Mouse (Mus musculus) liver, adult 2 months (tissue): ENCODE data around the gene Nfyc. TPM values are rescaled to one million over a fixed set of nuclear protein-coding genes. Genes with fewer than 3 reads are reported as not detected.

Experiments used
- DNase-seq: peaks from one replicate; pipeline ENCODE4 v3.0.0-alpha.2; 2011; ENCODE audit warnings: low read depth, low spot score; ENCODE audit errors: extremely low read depth
- H3K27ac ChIP-seq: fragments of 200-500 bp; replicated peaks from 2 replicates; pipeline ENCODE4 v1.5.1; 2012; ENCODE audit warnings: low read depth, mild to moderate bottlenecking, control low read depth, inconsistent platforms, low read length; ENCODE audit not compliant: insufficient read depth
- H3K27me3 ChIP-seq: fragments of 200-500 bp; 2 replicates; pipeline ENCODE4 v1.6.1; 2012; ENCODE audit warnings: mild to moderate bottlenecking, moderate library complexity, low read length, inconsistent platforms; ENCODE audit not compliant: control insufficient read depth, insufficient read depth
- H3K36me3 ChIP-seq: fragments of 200-500 bp; 2 replicates; pipeline ENCODE4 v1.6.1; 2012; ENCODE audit warnings: low read length, inconsistent platforms; ENCODE audit not compliant: control insufficient read depth, insufficient read depth
- H3K4me1 ChIP-seq: fragments of 200-500 bp; 2 replicates; pipeline ENCODE4 v1.6.1; 2011; ENCODE audit warnings: low read length; ENCODE audit not compliant: control insufficient read depth, insufficient read depth
- H3K4me3 ChIP-seq: fragments of 200-500 bp; 2 replicates; pipeline ENCODE4 v1.5.1; 2011; ENCODE audit warnings: low read depth, mild to moderate bottlenecking, control low read depth, low read length, moderate library complexity; ENCODE audit not compliant: insufficient read depth
- H3K79me2 ChIP-seq: fragments of 200-500 bp; 2 replicates; pipeline ENCODE4 v1.6.1; 2012; ENCODE audit warnings: inconsistent platforms, mild to moderate bottlenecking, low read length, moderate library complexity; ENCODE audit not compliant: control insufficient read depth, insufficient read depth
- H3K9ac ChIP-seq: fragments of 200-500 bp; 2 replicates; pipeline ENCODE4 v1.6.1; 2012; ENCODE audit warnings: low read depth, mild to moderate bottlenecking, control low read depth, inconsistent platforms, low read length
- CTCF ChIP-seq: fragments of 200-500 bp; IDR thresholded peaks from 2 replicates; pipeline ENCODE4 v1.5.1; 2011; ENCODE audit warnings: low read depth, low read length, control low read depth
- POLR2A ChIP-seq: fragments of 200-500 bp; IDR thresholded peaks from 2 replicates; pipeline ENCODE4 v1.6.1; 2011; ENCODE audit warnings: low read length, control low read depth; ENCODE audit not compliant: insufficient read depth; ENCODE audit errors: extremely low read depth
- WGBS: fragments of 180-500 bp; shearing (Covaris S2); methylation state at CpG from one replicate; pipeline ENCODE4 v1.1.7; 2018; 5-methylcytosine and 5-hydroxymethylcytosine counted together
- polyA plus RNA-seq: library from polyadenylated mRNA; depleted of rRNA; stranded (reverse); fragments of >200 nt; gene quantifications from 2 replicates; pipeline ENCODE4 v1.2.3, GENCODE M21; 2012
- total RNA-seq: library from RNA; depleted of rRNA; stranded (reverse); fragments of >200 nt; gene quantifications from 2 replicates; pipeline ENCODE4 v1.2.3, GENCODE M21; 2014

Gene Nfyc
- total and polyA plus RNA-seq, 2 experiments: 21.5 to 73.6 TPM

GRCm38 (mm10) chr4:120841342-120841741 lies 10.0 kb upstream of the Nfyc start:
- TF ChIP-seq POLR2A: no peak
- TF ChIP-seq CTCF: no peak
- H3K4me3 ChIP-seq: no peak overlapping the region
- H3K79me2 ChIP-seq: no peaks in the 10 kb centered on the region
- DNase-seq: no peak
- H3K9ac ChIP-seq: no peak overlapping the region
- H3K4me1 ChIP-seq: no peaks in the 10 kb centered on the region
- H3K27me3 ChIP-seq: no peaks in the 10 kb centered on the region
- no peak overlapping the region for H3K27ac ChIP-seq
- WGBS: 91% methylated on average over 3 of the region's 3 CpGs
- H3K36me3 ChIP-seq: no peaks in the 10 kb centered on the region

GRCm38 (mm10) chr4:120830767-120831166 lies 605 bp downstream of the Nfyc start:
- Histone ChIP-seq H3K4me3 (no peak overlapping the region), H3K9ac (no peak overlapping the region), H3K79me2 (no peaks in the 10 kb centered on the region), H3K4me1 (no peaks in the 10 kb centered on the region), H3K27ac (no peak overlapping the region), H3K27me3 (no peaks in the 10 kb centered on the region), H3K36me3 (no peaks in the 10 kb centered on the region)
- 80% methylated on average over 5 of the region's 5 CpGs for WGBS
- no peak for TF ChIP-seq POLR2A
- no peak for TF ChIP-seq CTCF
- DNase-seq: no peak

- no peak overlapping the region for H3K4me3 ChIP-seq
- H3K9ac ChIP-seq: no peak overlapping the region
- 93% methylated on average over 6 of the region's 6 CpGs for WGBS
- DNase-seq: no peak
- no peak overlapping the region; the same call in 1 of the 2 replicates for H3K27ac ChIP-seq
- H3K79me2 ChIP-seq: peaks cover 17% of the 10 kb centered on the region; the same call in 1 of the 2 replicates
- H3K27me3 ChIP-seq: no peaks in the 10 kb centered on the region
- no peaks in the 10 kb centered on the region for H3K36me3 ChIP-seq
- no peak for TF ChIP-seq CTCF
- no peak for TF ChIP-seq POLR2A
- H3K4me1 ChIP-seq: peaks cover 12% of the 10 kb centered on the region
Observed at GRCm38 (mm10) chr4:120826418-120826817, 5.0 kb downstream of the Nfyc start.

- H3K9ac ChIP-seq: peak overlapping the region; percentile 98
Observed at GRCm38 (mm10) chr4:120825577-120826326, 5.6 kb downstream of the Nfyc start.

GRCm38 (mm10) chr4:120825100-120825553 lies 6.2 kb downstream of the Nfyc start:
- DNase-seq: peak; percentile 68
- Histone ChIP-seq H3K27me3 (no peaks in the 10 kb centered on the region), H3K27ac (peak overlapping the region; percentile 98), H3K4me3 (peak overlapping the region; percentile 87), H3K4me1 (peaks cover 14% of the 10 kb centered on the region), H3K36me3 (no peaks in the 10 kb centered on the region), H3K9ac (peak overlapping the region; percentile 98), H3K79me2 (peaks cover 19% of the 10 kb centered on the region; the same call in 1 of the 2 replicates)
- TF ChIP-seq CTCF (no peak), POLR2A (peak; percentile 89)
- under 1% methylated on average over 48 of the region's 53 CpGs for WGBS

More at GRCm38 (mm10) chr4:120825577-120826326, 5.6 kb downstream of the Nfyc start:
- under 1% methylated on average over 54 of the region's 55 CpGs for WGBS
- TF ChIP-seq CTCF: no peak
- TF ChIP-seq POLR2A: no peak
- Histone ChIP-seq H3K4me1 (peaks cover 12% of the 10 kb centered on the region), H3K79me2 (peaks cover 17% of the 10 kb centered on the region; the same call in 1 of the 2 replicates), H3K27ac (peak overlapping the region; percentile 98), H3K4me3 (peak overlapping the region; percentile 87), H3K36me3 (no peaks in the 10 kb centered on the region), H3K27me3 (no peaks in the 10 kb centered on the region)
- DNase-seq: peak; percentile 90

- WGBS: 84% methylated on average over 2 of the region's 2 CpGs
- no peaks in the 10 kb centered on the region for H3K36me3 ChIP-seq
- H3K4me3 ChIP-seq: no peak overlapping the region
- no peak overlapping the region for H3K9ac ChIP-seq
- peak; percentile 87 for DNase-seq
- H3K27me3 ChIP-seq: no peaks in the 10 kb centered on the region
- peaks cover 25% of the 10 kb centered on the region for H3K4me1 ChIP-seq
- no peak for TF ChIP-seq POLR2A
- H3K79me2 ChIP-seq: peaks cover 34% of the 10 kb centered on the region; the same call in 1 of the 2 replicates
- no peak overlapping the region for H3K27ac ChIP-seq
Observed at GRCm38 (mm10) chr4:120822191-120822911, 9.0 kb downstream of the Nfyc start.
